Mouse (Mus musculus) cerebellum, postnatal 4 days (tissue): ENCODE results near the gene Klk1b3.
"Not testable (repeated sequence)": the region's sequence is repeated elsewhere in the genome, so short reads cannot be mapped to it uniquely, and the experiment has no call there.

Experiments
- DNase-seq, 2 experiments: peaks; one replicate each; pipeline ENCODE4 v3.0.0; 2022; ENCODE audit warnings: low spot score in 2 of 2, mixed read lengths in 1 of 2

Gene Klk1b3

GRCm38 (mm10) chr7:44197891-44198290, at the start of gene Klk1b3:
TSS of gene Klk1b3 (plus strand) at chr7:44198191.
- DNase-seq = no peak

GRCm38 (mm10) chr7:44179299-44180045, 18.5 kb upstream of the Klk1b3 start:
- DNase-seq = no peak

GRCm38 (mm10) chr7:44186516-44186915, 11.5 kb upstream of the Klk1b3 start:
- not testable (repeated sequence) for DNase-seq

GRCm38 (mm10) chr7:44187936-44188335, 10.1 kb upstream of the Klk1b3 start, which contains the start of gene Klk1b24:
TSS of gene Klk1b24 (plus strand) at chr7:44188236.
- DNase-seq = not testable (repeated sequence)

GRCm38 (mm10) chr7:44193466-44193865, 4.5 kb upstream of the Klk1b3 start:
- not testable (repeated sequence) for DNase-seq

GRCm38 (mm10) chr7:44207135-44207534, 9.1 kb downstream of the Klk1b3 start, which contains the start of gene Klk1b4:
TSS of gene Klk1b4 (plus strand) at chr7:44207435.
- DNase-seq = not testable (repeated sequence)

GRCm38 (mm10) chr7:44208307-44208706, 10.3 kb downstream of the Klk1b3 start:
- no peak for DNase-seq

- DNase-seq = no peak
Observed at GRCm38 (mm10) chr7:44215645-44216044, 17.7 kb downstream of the Klk1b3 start, which contains the start of gene Klk1b5. TSS of gene Klk1b5 (plus strand) at chr7:44215945.

GRCm38 (mm10) chr7:44221601-44222000, 23.6 kb downstream of the Klk1b3 start:
- DNase-seq = not testable (repeated sequence)

- not testable (repeated sequence) for DNase-seq
Observed at GRCm38 (mm10) chr7:44222335-44222734, 24.3 kb downstream of the Klk1b3 start.

GRCm38 (mm10) chr7:44225076-44225475, 27.1 kb downstream of the Klk1b3 start, which contains the start of gene Klk1:
TSS of gene Klk1 (plus strand) at chr7:44225360.
- DNase-seq = no peak

- no peak for DNase-seq
Observed at GRCm38 (mm10) chr7:44235909-44236308, 37.9 kb downstream of the Klk1b3 start, which contains the start of gene Gm36864. TSS of gene Gm36864 (plus strand) at chr7:44236177.

- DNase-seq = no peak
Observed at GRCm38 (mm10) chr7:44239913-44240312, 41.9 kb downstream of the Klk1b3 start.

GRCm38 (mm10) chr7:44240712-44241111, 42.7 kb downstream of the Klk1b3 start:
- no peak for DNase-seq

- DNase-seq = no peak
Observed at GRCm38 (mm10) chr7:44241163-44241562, 43.2 kb downstream of the Klk1b3 start.

- DNase-seq = no peak
Observed at GRCm38 (mm10) chr7:44244080-44244479, 46.1 kb downstream of the Klk1b3 start.

- DNase-seq = peak; percentile 84 to 93
Observed at GRCm38 (mm10) chr7:44246055-44246983, 48.3 kb downstream of the Klk1b3 start, which contains the start of the genes 1700028J19Rik and 2410002F23Rik. TSS of gene 1700028J19Rik (minus strand) at chr7:44246695. TSS of gene 2410002F23Rik (plus strand) at chr7:44246722.

GRCm38 (mm10) chr7:44246984-44247470, 49.0 kb downstream of the Klk1b3 start:
- no peak for DNase-seq

GRCm38 (mm10) chr7:44247971-44248370, 50.0 kb downstream of the Klk1b3 start:
- no peak for DNase-seq

- DNase-seq = no peak
Observed at GRCm38 (mm10) chr7:44249248-44249647, 51.3 kb downstream of the Klk1b3 start.

GRCm38 (mm10) chr7:44250732-44251275, 52.8 kb downstream of the Klk1b3 start:
- not testable (repeated sequence) for DNase-seq
